Mouse (Mus musculus): ENCODE results near the gene Nova2.

DNA sequence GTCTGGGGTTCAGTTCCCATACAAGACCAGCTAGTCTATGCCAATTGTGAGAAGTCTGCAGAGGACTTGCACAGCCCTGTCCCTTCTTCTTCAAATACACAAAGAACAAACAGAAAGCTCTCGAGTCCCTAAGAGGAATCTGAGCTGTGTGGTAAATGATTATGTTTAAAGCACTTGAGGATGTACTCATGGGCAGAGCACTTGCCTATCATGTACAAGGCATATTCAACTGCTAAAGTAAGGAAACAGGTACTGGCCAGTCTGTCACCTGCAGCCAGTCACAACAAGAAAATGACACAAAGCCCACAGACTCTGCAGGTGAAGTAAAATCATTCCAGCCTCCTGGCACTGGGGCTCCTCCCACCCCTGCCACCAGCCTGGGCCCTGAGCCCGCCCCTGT, 25.2 kb upstream of the Nova2 start:
- TF ChIP-seq GATA1 (IDR thresholded peaks at IDR 0.05; ENCODE audit: low read length) = no peak
- TF ChIP-seq TAL1 (IDR thresholded peaks at IDR 0.05; ENCODE audit: low read length) = no peak
